Mouse (Mus musculus): Measurements from ENCODE around the gene Golga2. TPM values are rescaled to one million over a fixed set of nuclear protein-coding genes. Genes with fewer than 3 reads are reported as not detected.
A peak's percentile ranks its signal among the peaks of the same experiment; 100 is the strongest.

The Golga2 gene
- polyA plus RNA-seq, 1 experiment from 2014 or later, result 22.2 TPM

DNA sequence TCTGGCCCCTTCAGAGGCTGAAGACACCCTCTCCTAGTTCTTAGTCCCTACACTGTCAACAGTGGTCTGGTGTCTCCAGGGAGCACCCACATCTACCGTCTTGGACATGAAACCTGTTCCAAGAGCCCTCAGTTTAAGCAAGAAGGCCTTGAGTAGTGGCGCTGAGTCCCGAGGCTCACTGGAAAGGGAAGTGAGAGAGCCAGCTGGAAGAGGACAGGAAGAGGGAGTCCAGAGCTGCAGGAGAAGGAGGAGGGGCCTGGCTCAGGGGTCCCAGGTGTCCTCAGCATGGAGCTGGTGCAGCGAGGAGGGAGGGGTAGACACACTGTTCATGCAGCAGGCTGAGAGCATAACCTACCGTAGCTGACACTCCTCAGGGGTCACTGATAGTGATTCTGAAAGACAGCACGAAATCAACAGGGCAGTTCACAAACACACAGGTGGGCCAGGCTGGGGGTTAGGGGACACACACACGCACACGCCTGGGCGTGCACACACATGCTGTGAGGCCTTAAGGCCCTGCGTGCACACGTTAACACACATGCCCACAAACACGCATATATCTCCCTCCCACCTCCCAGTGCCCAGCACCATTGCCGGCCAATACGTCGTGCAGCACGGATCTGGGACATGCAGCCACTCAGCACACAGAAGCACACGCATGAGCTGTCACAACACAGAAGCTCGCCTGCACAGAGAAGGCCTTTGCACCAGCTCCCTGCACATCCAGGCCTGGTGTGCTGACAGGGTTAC, 23.1 kb downstream of the Golga2 start:
- Histone ChIP-seq H3K4me1 (peaks cover 34% of the 10 kb centered on the region), H3K9me3 (no peaks in the 10 kb centered on the region), H3K27ac (replicated peaks) (no peak overlapping the region), H3K4me3 (0 out of 2 replicates have a peak overlapping the region, but pooled peaks have one; percentile 75), H3K27me3 (replicated peaks) (peaks cover 30% of the 10 kb centered on the region), H3K9ac (0 out of 2 replicates have a peak overlapping the region, but pooled peaks have one; percentile 24), H3K4me2 (peak overlapping the region; percentile 100; the same call in 1 of the 2 replicates), H3K36me3 (peaks cover 46% of the 10 kb centered on the region)
- ATAC-seq (ENCODE audit: extremely low read depth, insufficient number of reproducible peaks, low FRiP score, low TSS enrichment), result no peak
- WGBS, result 83% methylated on average over 18 of the region's 18 CpGs

DNA sequence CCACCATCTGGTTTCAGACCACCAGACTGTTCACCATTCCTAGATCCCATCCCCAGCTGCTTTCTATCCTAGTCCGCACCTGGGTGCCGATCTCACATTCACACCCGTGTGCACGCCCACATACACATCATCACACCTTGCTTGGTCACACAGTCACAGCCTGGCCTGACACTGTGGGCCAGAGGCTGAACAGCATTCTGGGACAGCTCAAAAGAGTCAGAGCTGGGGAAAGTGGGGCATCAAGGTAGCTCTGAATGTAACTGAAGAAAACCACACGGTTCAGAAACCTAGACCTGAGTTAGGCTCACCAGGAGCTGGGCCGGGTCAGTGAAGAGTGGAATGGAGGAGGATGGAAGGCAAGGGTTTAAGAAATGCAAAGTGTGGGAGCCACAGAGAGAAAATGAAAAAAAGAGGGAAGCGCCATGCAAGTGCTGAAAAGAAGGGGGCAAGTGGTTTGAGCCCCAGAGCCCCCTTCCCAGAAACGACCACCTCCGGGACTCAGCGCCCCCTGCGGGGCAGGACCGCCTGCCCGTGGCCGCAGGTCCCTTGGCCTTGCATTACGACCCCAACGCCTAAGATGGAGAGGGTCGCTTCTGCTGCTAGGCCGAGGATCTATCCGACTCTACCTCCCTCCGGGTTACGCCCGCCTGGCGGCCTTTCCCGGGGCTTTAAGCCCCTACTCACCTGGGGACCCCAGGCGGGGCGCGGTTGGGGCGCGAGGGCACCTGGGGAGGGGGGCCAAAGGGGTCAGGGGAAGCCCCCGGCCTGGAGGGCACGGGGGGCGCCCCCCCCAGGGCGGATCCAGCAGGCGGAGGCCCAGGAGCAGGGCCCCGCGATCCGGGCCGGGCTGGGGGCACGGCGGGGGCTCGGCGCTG, 24.5 kb downstream of the Golga2 start:
- H3K9ac ChIP-seq, result peak overlapping the region; percentile 88
- H3K4me2 ChIP-seq, result peak overlapping the region; percentile 100
- H3K27me3 ChIP-seq (replicated peaks), result peaks cover 37% of the 10 kb centered on the region
- H3K4me1 ChIP-seq, result peaks cover 47% of the 10 kb centered on the region
- H3K27ac ChIP-seq (replicated peaks), result no peak overlapping the region; the same call in 1 of the 2 replicates
- H3K9me3 ChIP-seq, result no peaks in the 10 kb centered on the region
- WGBS, result 9% methylated on average over 39 of the region's 42 CpGs
- no peak for ATAC-seq (ENCODE audit: extremely low read depth, insufficient number of reproducible peaks, low FRiP score, low TSS enrichment)
- H3K36me3 ChIP-seq, result peaks cover 31% of the 10 kb centered on the region
- H3K4me3 ChIP-seq, result peak overlapping the region; percentile 75

DNA sequence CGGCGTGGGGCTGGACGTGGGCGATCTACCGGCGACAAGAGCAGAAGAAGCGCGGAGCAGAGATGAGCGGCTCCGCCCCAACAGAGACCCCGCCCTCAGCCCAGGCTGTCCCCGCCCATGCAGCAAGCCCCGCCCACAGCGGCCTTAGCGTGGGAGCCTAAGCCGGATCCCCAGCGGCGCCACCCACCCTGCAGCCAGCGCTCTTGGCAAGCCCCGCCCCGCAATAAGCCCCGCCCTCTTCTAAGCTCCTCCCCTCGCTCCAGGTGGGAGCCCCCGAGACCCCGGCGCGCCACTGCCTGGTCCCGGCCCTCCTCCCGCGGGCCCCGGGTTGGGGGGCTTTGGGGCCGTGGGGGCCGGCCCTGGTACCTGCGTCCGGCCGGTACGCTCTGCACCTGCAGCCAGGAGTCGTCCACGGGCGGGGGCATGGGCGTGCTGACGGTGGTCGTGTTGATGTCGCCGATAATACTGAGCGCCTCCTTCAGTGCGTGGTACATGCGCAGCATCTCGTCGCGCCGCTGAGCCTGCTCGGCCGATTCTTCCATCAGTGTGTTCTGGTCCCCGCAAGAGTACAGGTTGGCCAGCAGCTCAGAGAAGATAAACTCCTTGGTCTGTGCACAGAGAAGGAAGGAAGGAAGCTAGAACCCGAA, 25.3 kb downstream of the Golga2 start:
- Histone ChIP-seq H3K9ac (peak overlapping the region; percentile 88), H3K9me3 (no peaks in the 10 kb centered on the region), H3K4me1 (peaks cover 55% of the 10 kb centered on the region), H3K27me3 (replicated peaks) (peaks cover 43% of the 10 kb centered on the region), H3K4me3 (peak overlapping the region; percentile 75), H3K4me2 (peak overlapping the region; percentile 100), H3K36me3 (peaks cover 24% of the 10 kb centered on the region), H3K27ac (replicated peaks) (no peak overlapping the region)
- ATAC-seq (ENCODE audit: extremely low read depth, insufficient number of reproducible peaks, low FRiP score, low TSS enrichment), result peak; percentile 84
- WGBS, result 2% methylated on average over 51 of the region's 56 CpGs

DNA sequence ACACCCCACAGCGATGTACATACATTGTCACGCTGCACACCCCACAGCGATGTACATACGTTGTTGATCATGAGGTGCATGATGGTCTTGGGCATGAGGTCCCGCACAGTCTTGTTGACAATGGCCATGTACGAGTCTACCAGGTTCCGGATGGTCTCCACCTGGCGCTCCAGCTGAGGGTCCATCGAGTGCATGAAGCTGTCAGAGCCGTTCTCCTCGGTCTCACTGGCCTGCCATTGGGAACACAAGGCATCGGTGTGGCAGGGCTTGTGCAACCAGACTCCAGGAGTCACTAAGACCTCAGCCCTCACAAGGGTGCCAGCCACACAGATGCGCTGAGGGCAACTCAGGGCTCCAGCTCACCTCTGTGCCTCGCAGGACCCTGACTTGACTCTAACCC, 27.6 kb downstream of the Golga2 start:
- Histone ChIP-seq H3K4me1 (peaks cover 76% of the 10 kb centered on the region), H3K4me2 (no peak overlapping the region), H3K36me3 (no peaks in the 10 kb centered on the region), H3K9me3 (no peaks in the 10 kb centered on the region), H3K27me3 (replicated peaks) (peaks cover 63% of the 10 kb centered on the region), H3K4me3 (no peak overlapping the region), H3K27ac (replicated peaks) (peak overlapping the region; percentile 91), H3K9ac (no peak overlapping the region)
- ATAC-seq (ENCODE audit: extremely low read depth, insufficient number of reproducible peaks, low FRiP score, low TSS enrichment), result no peak
- 93% methylated on average over 14 of the region's 14 CpGs for WGBS

DNA sequence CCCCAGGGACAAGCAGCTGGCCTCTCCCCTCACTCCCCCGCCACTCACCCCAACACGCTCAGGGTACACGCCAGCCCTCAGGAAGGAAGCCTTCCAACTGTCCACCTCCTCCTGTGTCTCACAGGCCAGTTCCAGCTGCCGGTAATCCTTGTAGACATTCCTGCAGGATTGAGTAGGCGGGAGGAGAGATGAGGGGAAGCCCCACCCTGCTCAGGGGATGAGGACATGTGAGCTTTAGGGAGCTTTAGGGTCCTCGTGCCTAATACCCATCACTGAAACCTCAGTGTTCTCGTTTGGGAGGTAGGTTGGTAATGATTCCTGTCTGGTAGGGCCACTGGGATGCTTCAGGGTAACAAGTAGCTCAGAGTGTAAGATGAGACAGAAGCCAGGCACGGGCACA, 28.6 kb downstream of the Golga2 start:
- Histone ChIP-seq H3K36me3 (no peaks in the 10 kb centered on the region), H3K9ac (0 out of 2 replicates have a peak overlapping the region, but pooled peaks have one; percentile 21), H3K9me3 (no peaks in the 10 kb centered on the region), H3K4me2 (peak overlapping the region; percentile 42), H3K27me3 (replicated peaks) (peaks cover 54% of the 10 kb centered on the region), H3K4me3 (no peak overlapping the region), H3K27ac (replicated peaks) (peak overlapping the region; percentile 91), H3K4me1 (peaks cover 76% of the 10 kb centered on the region)
- WGBS, result 12% methylated on average over 8 of the region's 8 CpGs
- no peak for ATAC-seq (ENCODE audit: extremely low read depth, insufficient number of reproducible peaks, low FRiP score, low TSS enrichment)

DNA sequence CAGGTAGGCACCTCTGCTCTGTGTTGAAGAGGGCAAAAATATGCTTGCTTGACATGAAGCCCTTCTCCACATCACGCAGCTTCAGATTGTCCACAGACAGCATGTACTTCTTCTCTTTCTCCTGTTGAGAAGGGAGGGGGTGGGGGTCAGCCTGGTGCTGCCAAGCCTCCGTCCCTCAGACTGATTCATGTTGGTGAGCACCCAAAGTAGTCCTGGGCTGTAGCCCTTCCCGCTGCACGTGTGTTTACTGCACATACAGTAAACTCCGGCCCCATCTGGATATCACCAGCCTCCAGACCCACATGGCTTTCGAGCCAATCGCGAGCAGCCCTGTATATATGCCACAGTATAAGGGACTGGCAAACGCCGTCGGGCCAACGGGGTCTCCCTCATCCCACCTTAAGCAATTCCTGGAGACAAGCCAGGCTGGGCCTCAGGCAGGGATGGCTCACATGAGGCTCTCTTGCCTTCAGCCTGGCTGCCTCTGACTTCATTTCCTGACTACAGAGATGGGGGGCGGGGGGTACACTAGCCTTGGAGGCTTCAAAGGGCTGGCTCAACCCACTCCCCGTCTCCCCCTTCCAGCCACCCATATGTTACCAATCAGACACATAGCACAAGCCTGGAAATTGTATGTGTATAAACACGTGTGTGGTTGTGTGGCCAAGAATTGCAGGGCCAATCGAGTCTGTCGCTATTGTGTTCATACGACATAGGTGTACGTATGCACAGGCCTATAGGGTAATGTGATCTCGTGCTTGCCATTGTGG, 29.9 kb downstream of the Golga2 start:
- Histone ChIP-seq H3K4me2 (peak overlapping the region; percentile 70), H3K9ac (peak overlapping the region; percentile 1; the same call in 1 of the 2 replicates), H3K4me3 (no peak overlapping the region), H3K4me1 (peaks cover 69% of the 10 kb centered on the region), H3K36me3 (no peaks in the 10 kb centered on the region), H3K27ac (replicated peaks) (peak overlapping the region; percentile 91), H3K9me3 (no peaks in the 10 kb centered on the region), H3K27me3 (replicated peaks) (peaks cover 52% of the 10 kb centered on the region)
- WGBS, result 55% methylated on average over 20 of the region's 20 CpGs
- no peak for ATAC-seq (ENCODE audit: extremely low read depth, insufficient number of reproducible peaks, low FRiP score, low TSS enrichment)

DNA sequence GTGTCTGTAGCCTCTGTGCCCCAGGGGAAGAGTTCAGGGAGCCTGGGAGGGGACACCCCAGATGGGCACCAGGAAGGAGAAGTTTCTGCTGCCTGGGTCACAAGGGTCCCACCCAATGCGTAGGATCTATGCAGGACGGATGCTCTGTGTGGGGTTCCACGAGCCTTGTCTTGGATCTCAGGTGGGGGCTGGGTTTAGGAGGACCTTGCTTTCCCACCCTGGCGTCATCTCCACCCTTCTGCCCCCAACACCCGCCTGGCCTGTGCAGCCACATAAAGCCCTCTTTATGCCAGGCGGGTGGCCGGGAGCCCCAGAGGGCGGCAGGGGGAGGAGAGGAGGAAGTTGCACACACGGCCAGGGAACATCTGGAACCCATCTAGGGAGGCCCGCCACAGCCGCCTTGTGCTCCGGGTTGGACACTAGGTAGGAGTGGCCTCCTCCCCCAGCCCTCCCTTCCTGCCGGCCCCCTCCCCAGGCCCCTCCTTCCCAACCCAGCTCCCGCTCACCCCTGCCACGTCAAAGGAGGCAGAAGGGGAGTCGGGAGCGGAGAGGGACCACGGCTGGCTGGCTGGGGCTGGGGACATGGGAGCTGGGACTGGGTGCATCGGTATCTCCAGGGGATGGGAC, 30.7 kb downstream of the Golga2 start:
- peak overlapping the region; percentile 91 for H3K27ac ChIP-seq (replicated peaks)
- WGBS, result 5% methylated on average over 18 of the region's 19 CpGs
- H3K4me3 ChIP-seq, result peak overlapping the region; percentile 55
- peaks cover 55% of the 10 kb centered on the region for H3K27me3 ChIP-seq (replicated peaks)
- H3K36me3 ChIP-seq, result no peaks in the 10 kb centered on the region
- H3K4me1 ChIP-seq, result peaks cover 66% of the 10 kb centered on the region
- no peaks in the 10 kb centered on the region for H3K9me3 ChIP-seq
- H3K4me2 ChIP-seq, result peak overlapping the region; percentile 70
- ATAC-seq (ENCODE audit: extremely low read depth, insufficient number of reproducible peaks, low FRiP score, low TSS enrichment), result peak; percentile 80; the same call in 1 of the 2 replicates
- H3K9ac ChIP-seq, result peak overlapping the region; percentile 86

DNA sequence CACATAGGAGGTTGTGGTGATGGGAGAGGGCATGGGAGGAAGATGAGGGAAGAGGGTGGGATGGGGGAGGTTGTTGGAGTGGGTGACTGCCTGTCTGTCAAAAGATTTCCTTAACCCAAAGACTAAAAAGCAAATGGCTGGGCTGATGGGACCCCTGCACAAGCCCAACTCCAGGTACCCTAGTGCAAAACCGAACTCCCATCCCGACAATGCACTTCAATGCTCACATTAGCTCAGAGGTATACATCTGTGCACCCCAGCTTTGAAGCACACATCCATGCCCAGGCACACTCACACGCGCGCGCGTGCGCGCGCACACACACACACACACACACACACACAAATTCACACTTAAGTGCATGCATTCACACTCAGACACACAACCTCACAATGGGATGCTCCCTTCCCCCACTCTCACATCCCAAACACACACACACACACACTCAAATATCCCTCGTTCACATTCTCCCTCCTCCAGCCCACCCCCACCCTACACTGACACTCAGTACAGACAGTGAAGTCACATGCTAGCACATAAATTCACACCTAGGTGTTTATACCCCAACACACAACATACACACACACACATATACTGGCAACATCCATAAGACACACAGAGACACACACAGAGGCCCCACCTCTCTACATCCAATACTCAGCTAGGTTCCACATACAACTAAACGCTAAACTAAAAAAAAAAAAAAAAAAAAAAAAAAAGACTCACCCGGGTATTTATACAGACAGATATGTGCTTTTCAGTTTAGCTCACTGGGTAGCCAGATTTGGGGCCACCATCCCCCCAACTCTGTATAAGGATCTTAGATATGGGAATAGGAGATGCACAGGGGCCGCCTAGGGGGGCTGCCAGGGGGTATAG, 31.8 kb downstream of the Golga2 start:
- H3K4me2 ChIP-seq, result peak overlapping the region; percentile 70
- 66% methylated on average over 14 of the region's 14 CpGs for WGBS
- no peaks in the 10 kb centered on the region for H3K9me3 ChIP-seq
- no peak for ATAC-seq (ENCODE audit: extremely low read depth, insufficient number of reproducible peaks, low FRiP score, low TSS enrichment)
- H3K4me1 ChIP-seq, result peaks cover 66% of the 10 kb centered on the region
- H3K27me3 ChIP-seq (replicated peaks), result peaks cover 52% of the 10 kb centered on the region
- peak overlapping the region; percentile 55 for H3K4me3 ChIP-seq
- peak overlapping the region; percentile 86 for H3K9ac ChIP-seq
- H3K36me3 ChIP-seq, result no peaks in the 10 kb centered on the region
- peak overlapping the region; percentile 90 for H3K27ac ChIP-seq (replicated peaks)

DNA sequence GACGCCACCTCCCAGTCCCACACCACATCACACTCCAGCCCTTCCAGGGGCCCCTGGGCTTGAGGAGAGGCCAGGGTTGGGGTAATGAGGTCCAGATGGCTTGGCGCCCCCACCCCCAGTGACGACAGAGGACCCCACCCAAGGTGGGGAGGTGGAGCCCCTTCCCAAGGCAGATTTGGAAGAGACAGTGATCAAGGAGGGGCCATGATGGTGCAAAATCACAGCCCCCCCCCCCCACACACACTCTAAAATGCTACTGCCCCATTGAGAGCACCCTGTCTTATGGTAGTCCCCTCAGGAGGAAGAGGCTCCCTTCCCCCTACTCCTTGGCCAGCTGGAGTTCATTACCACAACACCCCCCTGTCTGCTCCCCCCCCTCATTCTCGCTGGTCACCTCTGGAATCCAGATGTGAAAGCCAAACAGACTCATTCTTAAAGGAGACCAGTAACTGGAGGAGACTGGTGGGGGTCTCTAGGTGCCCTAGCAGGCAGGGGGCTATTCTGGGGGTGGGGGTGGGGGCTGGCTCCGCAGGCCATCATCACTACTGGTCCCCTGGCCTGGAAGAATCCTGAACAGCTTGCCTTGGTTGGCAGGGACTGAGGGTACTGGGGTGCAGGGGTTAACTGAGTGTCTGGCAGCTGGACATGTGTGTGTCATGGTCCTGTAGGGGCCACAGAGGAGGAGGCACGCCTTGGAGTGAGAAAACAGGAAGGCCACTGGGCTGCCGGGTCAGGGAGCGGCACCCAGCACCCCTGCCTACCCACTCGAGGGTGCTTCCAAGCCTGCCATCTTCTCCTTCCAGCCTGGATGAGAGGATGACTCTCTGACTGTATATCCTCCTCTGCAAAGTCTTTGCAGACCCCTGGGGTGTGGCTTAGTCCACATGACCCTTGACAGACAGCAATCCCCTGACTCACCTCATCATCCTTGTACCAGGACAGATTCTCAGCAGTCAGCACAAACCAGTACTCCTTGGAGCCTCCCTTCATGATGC, 32.7 kb downstream of the Golga2 start:
- Histone ChIP-seq H3K4me1 (peaks cover 63% of the 10 kb centered on the region), H3K27me3 (replicated peaks) (peaks cover 45% of the 10 kb centered on the region), H3K4me3 (no peak overlapping the region), H3K9me3 (no peaks in the 10 kb centered on the region), H3K4me2 (peak overlapping the region; percentile 70), H3K9ac (0 out of 2 replicates have a peak overlapping the region, but pooled peaks have one; percentile 5), H3K27ac (replicated peaks) (peak overlapping the region; percentile 90), H3K36me3 (no peaks in the 10 kb centered on the region)
- 32% methylated on average over 9 of the region's 9 CpGs for WGBS
- no peak for ATAC-seq (ENCODE audit: extremely low read depth, insufficient number of reproducible peaks, low FRiP score, low TSS enrichment)
